Mouse (Mus musculus): ENCODE measurements around the gene Pou2f1.

DNA sequence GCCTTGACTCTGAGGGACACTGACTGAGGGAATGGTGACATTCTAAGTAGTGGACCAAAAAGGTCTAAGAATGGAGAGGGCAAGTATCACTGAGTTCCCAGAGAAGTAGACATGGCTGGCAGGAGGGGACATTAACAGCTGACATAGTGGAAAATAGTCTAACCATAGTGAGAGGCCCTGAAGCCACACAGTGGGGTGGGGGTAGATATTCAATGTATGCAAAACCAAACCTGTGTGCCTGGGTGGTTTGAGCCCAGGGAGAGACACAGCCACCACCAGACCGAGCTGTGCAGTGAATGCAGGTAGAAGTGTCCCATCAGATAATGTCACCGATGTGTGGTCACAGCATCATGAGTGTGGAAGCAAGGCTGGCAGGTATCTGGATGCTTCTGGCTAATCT lies 180.4 kb downstream of the Pou2f1 start:
- TF ChIP-seq POLR2A (IDR thresholded peaks at IDR 0.05; ENCODE audit: low read depth, low read length) (no peak), CTCF (IDR thresholded peaks at IDR 0.05; ENCODE audit: extremely low read depth, insufficient read depth, insufficient read length, insufficient replicate concordance) (no peak)
